Mouse (Mus musculus): Measurements from ENCODE around the gene Tmem220. TPM values are rescaled to one million over a fixed set of nuclear protein-coding genes. Genes with fewer than 3 reads are reported as not detected.

Tmem220 gene
- 0.51 TPM for polyA plus RNA-seq (2017; shearing (Covaris generic))

GRCm38 (mm10) chr11:67024867-67025477 lies at the start of gene Tmem220:
Gene Tmem220 (plus strand): TSS chr11:67025154.

DNA sequence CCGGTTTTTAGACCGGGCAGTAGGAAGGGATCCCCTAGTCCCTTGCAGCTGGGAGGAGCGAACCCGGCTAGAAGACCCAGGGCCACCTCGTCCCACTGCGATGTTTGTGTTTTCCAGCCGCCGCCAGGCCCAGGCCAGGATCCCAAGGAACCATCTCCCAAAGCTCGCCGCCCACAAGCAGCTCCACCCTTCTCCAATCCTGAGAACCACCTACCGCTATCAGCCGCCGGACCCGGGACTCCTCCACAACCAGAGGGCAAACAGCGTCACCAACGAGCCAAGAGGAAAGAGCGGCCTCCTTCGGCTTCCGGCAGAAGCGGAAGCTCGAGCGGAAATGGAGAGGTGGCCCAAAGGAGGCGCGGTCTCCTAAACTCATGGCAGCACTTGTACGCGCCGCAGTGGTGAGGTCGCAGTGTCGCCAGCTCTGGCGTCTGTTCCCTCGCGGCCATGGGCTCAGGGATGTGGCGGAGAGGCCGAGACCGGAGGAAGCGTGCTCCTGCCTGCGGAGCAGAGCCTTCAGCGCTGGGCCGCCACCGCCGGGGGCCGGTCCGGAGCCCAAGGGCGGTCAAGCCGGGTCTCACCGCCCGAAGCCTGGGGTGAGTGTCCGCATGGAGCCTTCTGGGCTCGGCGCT lies 27.5 kb downstream of the Tmem220 start, which contains the start of the genes Adprm and Sco1:
TSS of gene Adprm (minus strand) at position 274 of the 632 bp plus-strand sequence.
TSS of gene Sco1 (plus strand) at position 350 of the 632 bp plus-strand sequence.

DNA sequence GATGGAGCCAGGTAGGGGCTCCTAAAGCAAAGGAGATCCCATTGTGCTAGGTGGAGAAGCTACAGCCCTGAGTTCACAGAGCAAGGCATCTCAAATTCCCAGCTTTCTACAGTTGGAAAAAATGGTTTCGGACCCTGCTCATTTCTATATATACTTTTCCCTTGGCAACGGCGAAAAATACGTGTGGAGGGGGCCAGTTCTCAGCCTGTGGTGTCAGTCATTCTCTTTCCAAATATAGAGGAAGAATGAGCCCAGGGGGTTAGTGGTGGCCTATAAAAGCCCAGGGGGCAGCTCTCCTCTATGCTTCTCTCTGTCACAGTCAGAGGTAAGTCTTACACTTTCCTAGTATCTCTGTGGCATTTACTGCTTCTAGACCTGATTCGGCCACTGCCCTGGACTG lies 53.0 kb downstream of the Tmem220 start, which contains the start of gene Myh3:
TSS of gene Myh3 (plus strand) at position 301 of the 400 bp plus-strand sequence.

Other genes with a start within 250 kb of the Tmem220 start
- not detected for gene Pirt, start 113.2 kb upstream of the Tmem220 start, polyA plus RNA-seq (2017; shearing (Covaris generic))
- gene Tmem238l, start 68.5 kb upstream of the Tmem220 start, polyA plus RNA-seq (2017; shearing (Covaris generic)), result not detected
- gene Adprm, start 27.4 kb downstream of the Tmem220 start, polyA plus RNA-seq (2017; shearing (Covaris generic)), result 41.1 TPM
- gene Sco1, start 27.5 kb downstream of the Tmem220 start, polyA plus RNA-seq (2017; shearing (Covaris generic)), result 8.2 TPM
- gene Myh3, start 53.1 kb downstream of the Tmem220 start, polyA plus RNA-seq (2017; shearing (Covaris generic)), result 0.07 TPM
- gene Myh2, start 145.9 kb downstream of the Tmem220 start, polyA plus RNA-seq (2017; shearing (Covaris generic)), result not detected
- gene Myh1, start 174.9 kb downstream of the Tmem220 start, polyA plus RNA-seq (2017; shearing (Covaris generic)), result not detected
- 0.07 TPM for gene Myh4, start 212.9 kb downstream of the Tmem220 start, polyA plus RNA-seq (2017; shearing (Covaris generic))